ENCODE assay signal across 24 mouse cellular contexts in the genomic region with DNA sequence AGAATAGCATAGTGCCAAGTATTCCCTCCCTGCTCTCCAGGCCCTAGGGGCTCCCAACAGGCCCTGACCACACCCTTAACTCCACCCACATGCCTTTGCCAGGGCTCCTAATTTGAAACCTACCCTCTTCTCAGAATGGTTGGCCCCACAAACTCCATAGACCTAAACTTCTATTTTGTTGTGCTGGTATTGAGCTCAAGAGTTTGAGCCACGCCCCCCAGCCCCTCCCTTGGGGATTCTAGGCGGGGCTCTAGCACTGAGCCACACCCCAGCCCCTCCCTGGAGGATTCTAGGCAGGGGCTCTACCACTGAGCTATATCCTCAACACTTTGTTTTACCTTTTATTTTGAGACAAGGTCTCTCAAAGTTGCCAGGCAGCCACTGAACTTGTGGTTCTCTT. TPM values are rescaled to one million over a fixed set of nuclear protein-coding genes. Genes with fewer than 3 reads are reported as not detected.
A peak's percentile ranks its signal among the peaks of the same experiment; 100 is the strongest.
DNase-seq lines count a peak whose midpoint lies in the region; ATAC-seq lines count a peak whose summit lies in the region.
"Had no signal": no experiment of that assay in that cellular context is flagged by ENCODE, and none has a peak within 500 bp of the region (broad histone marks: within the 10 kb centered on the region; RNA-seq: fewer than 3 reads in every experiment).

No protein-coding gene starts in this region.

- no peak overlapping the region for H3K9ac ChIP-seq in embryonic facial prominence, embryonic 14.5 days (ENCODE audit: low read depth, low read length)
- H3K9ac ChIP-seq in liver, embryonic 12.5 days, result no peak overlapping the region
- H3K9ac ChIP-seq: liver, embryonic 13.5 days; midbrain, embryonic 12.5 days had no signal

- no peaks in the 10 kb centered on the region for H3K4me1 ChIP-seq in embryonic facial prominence, embryonic 14.5 days (ENCODE audit: control insufficient read depth, insufficient read depth, low read length)
- H3K4me1 ChIP-seq in embryonic facial prominence, embryonic 10.5 days, result peaks cover 22% of the 10 kb centered on the region
- peaks cover 17% of the 10 kb centered on the region for H3K4me1 ChIP-seq in liver, embryonic 12.5 days
- H3K4me1 ChIP-seq: midbrain, embryonic 12.5 days had no signal

- H3K9me3 ChIP-seq in embryonic facial prominence, embryonic 14.5 days (ENCODE audit: control insufficient read depth, low read length), result no peaks in the 10 kb centered on the region
- no peaks in the 10 kb centered on the region for H3K9me3 ChIP-seq in embryonic facial prominence, embryonic 10.5 days
- H3K9me3 ChIP-seq in liver, embryonic 12.5 days (replicated peaks), result no peaks in the 10 kb centered on the region
- H3K9me3 ChIP-seq: G1E; hindbrain, embryonic 10.5 days; liver, embryonic 13.5 days; midbrain, embryonic 12.5 days had no signal

- peak; percentile 10 for DNase-seq in embryonic facial prominence, embryonic 14.5 days (ENCODE audit: low spot score)
- no peak for DNase-seq in embryonic facial prominence, embryonic 10.5 days (ENCODE audit: low spot score)
- DNase-seq in lung, postnatal 10 days, result peak; percentile 22
- no peak for DNase-seq in lung, postnatal 36 days
- no peak for DNase-seq in frontal cortex, postnatal 10 days (ENCODE audit: low spot score in 2 of 2)
- no peak for DNase-seq in layer of hippocampus, postnatal 14 days (ENCODE audit: low spot score in 2 of 2)
- DNase-seq in heart, postnatal 14 days, result no peak
- DNase-seq: adrenal gland, postnatal 10 days; cerebellum, adult 18-20 months; heart, adult 18-20 months; kidney, adult 8-10 months; kidney, postnatal 25 days; layer of hippocampus, adult 9-11 months; liver, embryonic 13.5 days; retina, postnatal 1 day had no signal

- H3K36me3 ChIP-seq in embryonic facial prominence, embryonic 14.5 days (ENCODE audit: control insufficient read depth, insufficient read depth, low read length), result no peaks in the 10 kb centered on the region
- H3K36me3 ChIP-seq in embryonic facial prominence, embryonic 10.5 days (replicated peaks), result no peaks in the 10 kb centered on the region
- no peaks in the 10 kb centered on the region for H3K36me3 ChIP-seq in liver, embryonic 12.5 days
- H3K36me3 ChIP-seq: G1E; hindbrain, embryonic 10.5 days; liver, embryonic 13.5 days; midbrain, embryonic 12.5 days had no signal

- H3K27ac ChIP-seq in embryonic facial prominence, embryonic 14.5 days (replicated peaks; ENCODE audit: low read depth, low read length), result no peak overlapping the region
- no peak overlapping the region for H3K27ac ChIP-seq in embryonic facial prominence, embryonic 10.5 days (replicated peaks)
- H3K27ac ChIP-seq in liver, embryonic 12.5 days, result no peak overlapping the region
- H3K27ac ChIP-seq: hindbrain, embryonic 10.5 days; liver, embryonic 13.5 days; midbrain, embryonic 12.5 days had no signal

- no peak for ATAC-seq in embryonic facial prominence, embryonic 14.5 days (ENCODE audit: low read depth)
- ATAC-seq in liver, embryonic 12.5 days, result 0 out of 2 replicates have a peak, but pooled peaks have one; percentile 21
- ATAC-seq: forebrain, embryonic 16.5 days had no signal

- H3K4me3 ChIP-seq in embryonic facial prominence, embryonic 14.5 days (ENCODE audit: low read depth, low read length), result no peak overlapping the region
- H3K4me3 ChIP-seq in embryonic facial prominence, embryonic 10.5 days, result no peak overlapping the region
- no peak overlapping the region for H3K4me3 ChIP-seq in liver, embryonic 12.5 days
- H3K4me3 ChIP-seq: hindbrain, embryonic 10.5 days; liver, embryonic 13.5 days; midbrain, embryonic 12.5 days; myocyte had no signal

- no peaks in the 10 kb centered on the region for H3K27me3 ChIP-seq in embryonic facial prominence, embryonic 14.5 days (replicated peaks; ENCODE audit: control insufficient read depth, insufficient read depth, low read length)
- H3K27me3 ChIP-seq in embryonic facial prominence, embryonic 10.5 days (replicated peaks; ENCODE audit: low read depth, poor library complexity, severe bottlenecking), result no peaks in the 10 kb centered on the region
- H3K27me3 ChIP-seq in liver, embryonic 12.5 days (replicated peaks), result peaks cover 6% of the 10 kb centered on the region
- H3K27me3 ChIP-seq: midbrain, embryonic 12.5 days had no signal

- WGBS in embryonic facial prominence, embryonic 14.5 days, result 32% methylated on average over 2 of the region's 2 CpGs
- WGBS in embryonic facial prominence, embryonic 10.5 days, result 36% methylated on average over 2 of the region's 2 CpGs
- 30% methylated on average over 2 of the region's 2 CpGs for whole genome bisulfite sequencing in liver, embryonic 12.5 days (ENCODE audit: insufficient replicate concordance)

- no peak overlapping the region for H3K4me2 ChIP-seq in embryonic facial prominence, embryonic 14.5 days (ENCODE audit: low read depth, low read length)
- no peak overlapping the region for H3K4me2 ChIP-seq in liver, embryonic 12.5 days
- H3K4me2 ChIP-seq: liver, embryonic 13.5 days; midbrain, embryonic 12.5 days had no signal

- intact Hi-C loops in heart, postnatal 14 days (cut with DNase I), result no loop called here

RNA-seq across cellular contexts. Expression of a gene that starts 3.0 kb away (rescaled TPM):
- 0.50 and 1.4 TPM in 2 replicates for polyA plus RNA-seq in embryonic facial prominence, embryonic 14.5 days (2014; fragmentation: Nextera tagmentation; extraction: Ambion mirVana)
- 0.32 and 0.78 TPM in 2 replicates for polyA plus RNA-seq in embryonic facial prominence, embryonic 10.5 days (2016; fragmentation: Nextera tagmentation; extraction: Ambion mirVana)
- polyA plus RNA-seq in liver, embryonic 12.5 days (2016; fragmentation: Nextera tagmentation; extraction: Ambion mirVana), result 6.9 TPM in 2 replicates
- not detected for total RNA-seq in layer of hippocampus, postnatal 14 days (2021)
- 10 to 100 TPM; 24.8 to 26.5 TPM for total RNA-seq in heart, postnatal 14 days (2021)
- total RNA-seq: left cerebral cortex, postnatal 25 days; neutrophil, adult 5-6 weeks had no signal
- polyA plus RNA-seq: forebrain, embryonic 16.5 days; G1E; myocyte had no signal

RNA-seq across cellular contexts. Expression of a gene that starts 13.0 kb away (rescaled TPM):
- polyA plus RNA-seq in embryonic facial prominence, embryonic 14.5 days (2014; fragmentation: Nextera tagmentation; extraction: Ambion mirVana), result 17.1 and 28.1 TPM in 2 replicates
- polyA plus RNA-seq in embryonic facial prominence, embryonic 10.5 days (2016; fragmentation: Nextera tagmentation; extraction: Ambion mirVana), result 6.0 and 6.7 TPM in 2 replicates
- polyA plus RNA-seq in liver, embryonic 12.5 days (2016; fragmentation: Nextera tagmentation; extraction: Ambion mirVana), result 0.13 and 0.14 TPM in 2 replicates
- total RNA-seq in layer of hippocampus, postnatal 14 days (2021), result not detected
- not detected for total RNA-seq in heart, postnatal 14 days (2021)
- total RNA-seq: G1E; gastrocnemius, adult 18-20 months; heart, adult 18-20 months; left cerebral cortex, postnatal 25 days had no signal
- polyA plus RNA-seq: forebrain, embryonic 16.5 days; G1E; myocyte had no signal

RNA-seq across cellular contexts. Expression of a gene that starts 42.5 kb away (rescaled TPM):
- 11.4 and 13.8 TPM in 2 replicates for polyA plus RNA-seq in embryonic facial prominence, embryonic 14.5 days (2014; fragmentation: Nextera tagmentation; extraction: Ambion mirVana)
- polyA plus RNA-seq in embryonic facial prominence, embryonic 10.5 days (2016; fragmentation: Nextera tagmentation; extraction: Ambion mirVana), result 2.4 and 4.7 TPM in 2 replicates
- 1.5 and 1.6 TPM in 2 replicates for polyA plus RNA-seq in liver, embryonic 12.5 days (2016; fragmentation: Nextera tagmentation; extraction: Ambion mirVana)
- 1 to 10 TPM; 4.3 to 4.4 TPM for total RNA-seq in layer of hippocampus, postnatal 14 days (2021)
- 1 to 10 TPM; 6.6 to 8.3 TPM for total RNA-seq in heart, postnatal 14 days (2021)

RNA-seq across cellular contexts. Expression of a gene that starts 46.7 kb away (rescaled TPM):
- 25.2 and 25.7 TPM in 2 replicates for polyA plus RNA-seq in embryonic facial prominence, embryonic 14.5 days (2014; fragmentation: Nextera tagmentation; extraction: Ambion mirVana)
- 38.5 and 39.2 TPM in 2 replicates for polyA plus RNA-seq in embryonic facial prominence, embryonic 10.5 days (2016; fragmentation: Nextera tagmentation; extraction: Ambion mirVana)
- 11.3 and 12.5 TPM in 2 replicates for polyA plus RNA-seq in liver, embryonic 12.5 days (2016; fragmentation: Nextera tagmentation; extraction: Ambion mirVana)
- total RNA-seq in layer of hippocampus, postnatal 14 days (2021), result 1 to 10 TPM; 9.1 to 9.5 TPM
- total RNA-seq in heart, postnatal 14 days (2021), result 1 to 10 TPM; 8.5 to 8.9 TPM

Comparison
In these comparisons a context has a peak if more than half of its experiments do, and no peak if none do; other contexts are left out.
1. DNase-seq: peak in embryonic facial prominence, embryonic 14.5 days (single experiment) and lung, postnatal 10 days (single experiment); none in embryonic facial prominence, embryonic 10.5 days (single experiment), lung, postnatal 36 days (single experiment), frontal cortex, postnatal 10 days (0 of 2), layer of hippocampus, postnatal 14 days (0 of 2) and heart, postnatal 14 days (0 of 2).